Mouse (Mus musculus) erythroid progenitor cell, adult 5-6 weeks (primary cell): ENCODE results near the gene 1110008L16Rik. TPM values are rescaled to one million over a fixed set of nuclear protein-coding genes. Genes with fewer than 3 reads are reported as not detected.
"Not testable (repeated sequence)": the region's sequence is repeated elsewhere in the genome, so short reads cannot be mapped to it uniquely, and the experiment has no call there.

ENCODE experiments used
- ATAC-seq: replicated peaks from 2 replicates; pipeline ENCODE4 v1.8.0; 2016; ENCODE audit warnings: moderate number of reproducible peaks, mild to moderate bottlenecking, moderate TSS enrichment, inconsistent platforms; ENCODE audit not compliant: poor library complexity, low FRiP score, severe bottlenecking
- total RNA-seq, 2 experiments: library from RNA; stranded (forward) in 1 of 2; stranded (reverse) in 1 of 2; fragments of 150-400 nt in 1 of 2; fragments of 186-747, 209-891 nt in 1 of 2; gene quantifications; 2 replicates each; pipeline versions ENCODE4 v1.2.3 to v1.2.4; 2015 to 2017; ENCODE audit warnings: low replicate concordance in 2 of 2

Gene 1110008L16Rik
- total RNA-seq, 2 experiments from 2014 or later = 5.3 to 13.4 TPM

DNA sequence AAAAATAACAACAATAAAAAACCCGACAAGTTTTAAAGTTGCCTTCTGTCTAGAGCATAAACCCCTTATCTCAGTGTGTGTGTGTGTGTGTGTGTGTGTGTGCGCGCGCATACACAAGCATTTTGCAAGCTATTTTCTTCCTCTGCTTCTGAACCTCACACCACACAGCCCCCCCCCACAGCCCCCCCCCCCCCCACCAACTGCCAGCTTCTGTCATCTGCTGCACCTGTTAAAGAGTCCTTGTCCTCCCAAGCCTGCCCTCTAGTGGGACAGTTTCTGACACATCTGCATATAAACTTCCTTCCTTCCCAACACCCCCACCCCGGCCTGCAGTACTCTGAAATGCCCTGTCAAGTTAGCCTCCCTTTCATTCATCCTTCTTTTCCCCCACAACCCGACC is 89.1 kb downstream of the 1110008L16Rik start:
- no peak for ATAC-seq

DNA sequence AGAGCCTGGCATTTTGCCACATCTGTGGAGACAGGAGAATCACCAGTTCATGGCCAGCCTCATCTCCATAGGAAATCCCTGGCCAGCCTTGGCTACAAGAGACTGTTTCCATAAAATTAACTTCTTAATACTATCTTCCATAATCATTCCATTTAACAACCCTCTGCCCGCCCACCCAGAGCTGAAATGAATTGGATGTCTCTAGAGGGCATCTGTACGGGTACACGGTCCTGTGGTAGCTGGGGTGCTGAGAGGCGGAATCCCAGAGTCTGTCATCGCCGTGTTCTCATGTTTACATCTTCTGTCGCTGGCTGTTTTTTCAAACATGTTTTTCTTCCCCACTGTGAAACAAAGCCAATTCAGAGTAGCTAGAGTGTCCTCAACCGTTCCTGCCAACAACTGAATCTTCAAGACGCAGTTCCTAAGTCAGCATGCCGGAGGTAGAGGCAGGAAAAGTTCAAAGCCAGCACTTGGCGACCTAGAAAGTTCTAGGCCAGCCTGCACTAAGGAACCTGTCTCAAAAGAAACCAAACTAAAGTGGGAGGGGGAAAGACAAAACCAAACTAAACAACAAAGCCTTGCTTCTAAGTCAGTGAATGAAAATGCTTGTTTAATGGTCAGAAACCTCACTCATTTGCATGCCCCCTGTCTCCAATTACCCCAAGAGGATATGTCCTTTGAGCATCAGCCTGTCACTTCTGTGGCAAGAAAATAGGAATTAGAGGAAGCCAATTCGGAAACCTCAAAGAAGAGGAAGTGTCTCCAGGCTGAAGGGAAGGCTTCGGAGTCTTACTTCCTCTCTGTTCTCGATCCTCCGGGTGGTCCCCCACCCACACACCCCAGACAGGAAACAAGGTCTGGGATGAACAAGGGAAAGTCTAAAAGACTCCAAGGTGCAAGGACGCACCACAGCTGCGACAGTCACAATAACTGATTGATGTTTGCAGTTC is 90.0 kb downstream of the 1110008L16Rik start:
- no peak for ATAC-seq

DNA sequence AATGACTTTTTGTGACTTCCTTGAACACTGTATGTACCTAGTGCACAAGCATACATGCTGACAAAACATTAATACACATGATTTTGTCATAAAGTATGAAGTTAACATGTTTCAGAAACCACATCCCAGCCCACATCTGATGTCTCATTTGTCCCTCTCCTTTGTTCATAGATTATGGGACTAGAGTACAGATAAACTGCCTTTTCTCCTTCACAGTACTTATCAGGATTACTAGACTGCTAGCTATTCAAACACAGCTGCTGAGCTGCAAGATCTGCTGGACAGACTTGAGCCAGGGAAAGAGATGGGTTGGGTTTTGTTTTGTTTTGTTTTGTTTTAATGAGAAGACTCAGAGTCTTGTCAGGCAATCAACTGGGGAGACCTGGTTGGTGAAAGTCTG is 92.7 kb downstream of the 1110008L16Rik start:
- ATAC-seq = no peak

- ATAC-seq = no peak
Observed at GRCm38 (mm10) chr12:55392733-55393577, 93.6 kb downstream of the 1110008L16Rik start.

- not testable (repeated sequence) for ATAC-seq
Observed at GRCm38 (mm10) chr12:55395601-55396000, 96.2 kb downstream of the 1110008L16Rik start.

- no peak for ATAC-seq
Observed at GRCm38 (mm10) chr12:55396536-55396935, 97.2 kb downstream of the 1110008L16Rik start.

GRCm38 (mm10) chr12:55397544-55398239 is 98.3 kb downstream of the 1110008L16Rik start:
- no peak for ATAC-seq

DNA sequence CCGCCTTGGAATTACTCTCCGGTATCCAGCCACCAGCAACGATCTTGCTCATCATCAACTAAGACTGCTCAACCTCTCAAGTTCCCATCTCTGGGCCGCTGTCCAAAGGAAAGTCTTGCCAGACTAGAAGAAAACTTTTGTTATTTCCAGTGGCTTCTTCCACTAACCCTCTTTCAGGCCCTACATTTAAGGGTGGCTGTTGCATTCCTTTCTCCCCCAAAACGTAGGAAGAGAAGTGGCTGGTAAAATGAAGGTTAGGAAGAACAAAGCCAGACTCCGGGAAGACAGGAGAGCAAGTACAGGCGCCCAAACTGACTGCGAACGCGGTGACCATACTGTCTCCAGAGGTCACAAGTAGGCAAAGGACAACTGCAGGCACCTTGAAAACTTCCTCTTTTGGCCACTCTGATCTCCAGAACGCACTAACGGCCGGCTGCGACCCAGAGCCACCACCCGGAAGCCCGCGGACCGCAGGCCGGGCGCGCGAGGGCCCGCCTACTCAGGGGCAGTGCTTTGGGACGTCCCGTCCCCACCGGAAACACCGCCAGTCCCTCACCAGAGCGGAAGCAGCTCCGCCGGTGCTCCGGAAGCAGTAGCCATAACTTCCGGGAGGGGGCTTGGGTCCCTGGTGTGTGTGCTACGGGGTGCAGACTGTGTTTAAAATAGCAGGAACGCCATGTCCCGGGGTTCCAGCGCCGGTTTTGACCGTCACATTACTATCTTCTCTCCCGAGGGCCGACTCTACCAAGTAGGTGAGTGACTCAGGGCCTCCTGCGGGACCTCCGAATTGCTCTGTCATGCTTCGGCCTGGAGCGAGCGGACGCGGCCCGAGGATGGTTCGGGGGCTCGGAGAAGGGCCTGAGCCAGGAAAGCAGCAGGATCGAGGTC is 99.1 kb downstream of the 1110008L16Rik start:
- peak; percentile 99 for ATAC-seq

- peak; percentile 48 for ATAC-seq
Observed at GRCm38 (mm10) chr12:55399128-55399677, 99.8 kb downstream of the 1110008L16Rik start.

DNA sequence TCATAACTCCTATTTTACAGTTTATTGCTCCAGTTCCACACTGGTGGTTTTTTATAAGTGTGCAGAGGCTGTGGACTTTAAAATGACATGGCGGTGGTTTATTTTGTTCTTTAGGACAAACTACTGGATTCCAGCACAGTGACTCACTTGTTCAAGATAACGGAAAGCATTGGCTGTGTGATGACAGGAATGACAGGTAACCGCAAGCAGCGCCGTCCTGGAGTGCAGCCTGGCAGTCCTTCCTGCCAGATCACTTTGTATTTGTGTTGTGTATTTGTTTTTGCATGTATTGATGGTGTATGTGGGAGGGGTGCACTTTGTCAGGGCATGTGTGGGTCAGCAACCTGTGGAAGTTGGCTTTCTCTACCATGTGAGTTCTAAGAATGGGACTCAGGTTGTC is 108.5 kb downstream of the 1110008L16Rik start:
- ATAC-seq = no peak

GRCm38 (mm10) chr12:55415255-55415654 is 115.9 kb downstream of the 1110008L16Rik start:
- no peak for ATAC-seq

GRCm38 (mm10) chr12:55415762-55416161 is 116.4 kb downstream of the 1110008L16Rik start:
- no peak for ATAC-seq

DNA sequence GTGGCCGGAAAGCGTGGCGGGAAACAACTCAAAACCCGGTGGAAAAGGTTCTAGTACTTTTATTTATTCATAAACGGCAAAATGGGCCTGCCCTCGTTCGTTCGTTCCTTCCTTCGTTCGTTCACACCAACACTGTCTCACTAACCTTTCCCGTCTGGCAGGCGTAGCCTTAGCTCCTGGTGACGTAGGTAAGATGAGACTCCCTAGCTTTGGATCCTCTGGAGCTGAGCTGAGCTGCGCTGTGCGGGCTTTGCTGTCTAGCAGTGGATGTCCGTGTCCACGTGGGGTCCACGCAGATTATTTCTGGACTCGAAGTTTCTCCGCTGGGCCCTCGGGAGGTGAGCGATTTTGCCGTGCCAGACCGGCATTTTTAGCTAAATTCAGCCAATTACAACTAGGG is 120.8 kb downstream of the 1110008L16Rik start:
- ATAC-seq = no peak

DNA sequence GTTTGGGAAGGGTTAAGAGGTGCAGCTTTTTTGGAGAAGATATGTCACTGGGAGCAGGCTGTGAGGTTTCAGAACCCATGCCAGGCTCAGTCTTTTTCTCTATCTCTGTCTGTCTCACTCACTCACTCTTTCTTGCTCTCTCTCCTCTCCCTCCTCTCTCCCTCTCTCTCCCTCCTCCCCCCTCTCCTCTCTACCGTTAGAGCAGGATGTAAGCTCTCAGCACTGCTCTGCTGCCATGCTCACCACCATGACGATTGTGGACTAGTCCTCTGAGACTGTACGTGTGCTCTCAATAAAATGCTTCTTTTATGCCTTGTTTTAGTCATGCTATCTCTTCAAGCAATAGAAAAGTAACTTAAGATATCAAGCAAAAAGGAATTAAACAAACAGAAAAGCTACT is 122.7 kb downstream of the 1110008L16Rik start:
- no peak for ATAC-seq

GRCm38 (mm10) chr12:55426300-55426699 is 126.9 kb downstream of the 1110008L16Rik start:
- ATAC-seq = no peak

GRCm38 (mm10) chr12:55429201-55429600 is 129.8 kb downstream of the 1110008L16Rik start:
- no peak for ATAC-seq

DNA sequence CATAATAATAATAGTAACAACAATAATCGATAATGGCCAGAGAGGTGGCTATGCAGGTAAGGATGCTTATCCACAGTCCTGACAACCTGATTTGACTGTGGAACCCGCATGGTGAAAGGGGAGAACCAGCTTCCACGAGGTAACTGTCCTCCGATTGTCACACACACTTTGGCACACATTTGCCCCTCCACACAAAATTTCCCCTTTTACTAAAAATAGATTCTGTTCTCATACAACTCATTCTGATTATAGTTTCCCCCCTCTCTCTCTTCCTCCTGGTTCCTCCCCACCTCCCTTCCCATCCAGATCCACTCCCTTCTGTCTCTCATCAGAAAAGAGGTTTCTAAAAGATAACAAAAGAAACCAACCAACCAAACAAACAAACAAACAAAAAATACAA is 130.6 kb downstream of the 1110008L16Rik start:
- ATAC-seq = no peak
